Mouse (Mus musculus) ES-Bruce4 (cell line): ENCODE measurements at regions not wholly inside any gene's neighbourhood (a gene's known extent, or its start where the extent isn't known, plus 50 kb on each side); places are given as distances from the start of the nearest gene placed in this dataset.

ENCODE experiments used
- CTCF ChIP-seq: IDR thresholded peaks from one replicate; pipeline ENCODE4 v1.8.1; 2011; ENCODE audit warnings: low read depth, low read length
- EP300 ChIP-seq: IDR thresholded peaks from 2 replicates; pipeline ENCODE4 v1.6.1; 2011; ENCODE audit warnings: low read depth, low read length; ENCODE audit not compliant: insufficient read depth
- POLR2A ChIP-seq: IDR thresholded peaks from one replicate; pipeline ENCODE4 v1.8.1; 2011; ENCODE audit warnings: low read length; ENCODE audit not compliant: insufficient read depth

DNA sequence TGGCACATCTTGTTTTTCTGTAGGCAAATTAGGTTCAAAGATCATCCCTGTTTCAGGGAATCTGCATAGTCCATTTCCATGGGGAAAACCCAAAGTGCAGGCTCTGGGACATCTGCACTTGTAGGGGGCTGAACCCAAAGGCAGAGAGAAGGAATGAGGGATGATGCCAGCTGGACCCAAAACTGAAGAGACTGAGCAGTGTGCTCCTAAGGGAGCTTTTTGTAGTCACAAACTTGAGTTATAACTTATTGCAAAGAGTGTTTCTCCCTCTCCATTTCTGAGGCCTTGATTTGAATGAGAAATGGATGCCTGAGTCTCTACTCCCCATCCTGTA lies 226.7 kb downstream of the Ttc32 start:
- TF ChIP-seq CTCF: no peak
- no peak for TF ChIP-seq POLR2A
- no peak for TF ChIP-seq EP300
